Mouse (Mus musculus) lung, postnatal 0 days (tissue): Measurements from ENCODE around the gene St6galnac4.

Experiments used
- CTCF ChIP-seq: IDR thresholded peaks from 2 replicates; pipeline ENCODE4 v1.5.1; 2016; ENCODE audit warnings: antibody characterized with exemption, mild to moderate bottlenecking
- EP300 ChIP-seq: IDR thresholded peaks from 2 replicates; pipeline ENCODE4 v1.6.1; 2016; ENCODE audit warnings: antibody characterized with exemption, mild to moderate bottlenecking, control low read depth

- TF ChIP-seq CTCF (no peak), EP300 (no peak)
These were observed 31.4 kb upstream of the St6galnac4 start for GRCm38 (mm10) chr2:32555484-32555883.
